Mouse (Mus musculus): ENCODE results near the gene Clrn3.

- TF ChIP-seq CTCF (conservative IDR thresholded peaks at IDR 0.05; ENCODE audit: insufficient read depth, insufficient read length, low read depth, low read length): no peak
- no peak for TF ChIP-seq POLR2A (IDR thresholded peaks at IDR 0.05; ENCODE audit: low read depth, low read length)
These were observed 28.4 kb upstream of the Clrn3 start for GRCm38 (mm10) chr7:135556663-135557402.
